Mouse (Mus musculus) urinary bladder, adult 2 months (tissue): ENCODE measurements around the gene Bend7. TPM values are rescaled to one million over a fixed set of nuclear protein-coding genes. Genes with fewer than 3 reads are reported as not detected.

Source experiments
- polyA plus RNA-seq: library from polyadenylated mRNA; depleted of rRNA; stranded (reverse); fragments of >200 nt; gene quantifications from 2 replicates; pipeline ENCODE4 v1.2.3, GENCODE M21; 2012; rRNA removed

Gene Bend7
- polyA plus RNA-seq, 1 experiment = 3.2 TPM

Other genes starting within 250 kb of the Bend7 start
- gene Prpf18, start 65.7 kb upstream of the Bend7 start, polyA plus RNA-seq = 28.5 and 29.2 TPM in 2 replicates
- gene Sephs1, start 163.7 kb downstream of the Bend7 start, polyA plus RNA-seq = 22.3 and 23.2 TPM in 2 replicates
- gene Phyh, start 201.2 kb downstream of the Bend7 start, polyA plus RNA-seq = 117 and 121 TPM in 2 replicates